In the genomic region with DNA sequence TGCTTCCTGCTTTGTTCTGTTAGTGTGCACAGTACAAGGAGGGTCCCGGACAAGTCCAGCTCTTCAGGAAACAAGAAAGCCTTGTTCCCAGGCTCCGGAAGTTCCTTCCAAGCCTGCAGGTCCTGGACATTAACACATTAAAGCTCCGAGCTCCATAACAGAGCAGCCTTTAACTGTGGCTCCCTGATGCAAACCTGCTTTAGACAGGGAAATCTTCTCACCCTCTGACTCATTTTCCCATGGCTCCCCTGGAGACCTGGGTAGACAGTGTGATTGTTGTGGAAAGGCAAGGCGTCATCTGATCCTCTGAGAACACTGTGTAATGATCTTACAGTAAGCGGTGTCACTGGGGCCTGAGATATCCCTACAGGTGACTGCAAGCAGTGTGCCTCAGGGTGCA, we compare ENCODE assay signal across 28 mouse cellular contexts. TPM values are rescaled to one million over a fixed set of nuclear protein-coding genes. Genes with fewer than 3 reads are reported as not detected.
A peak's percentile ranks its signal among the peaks of the same experiment; 100 is the strongest.
DNase-seq lines count a peak whose midpoint lies in the region; ATAC-seq and TF ChIP-seq lines count a peak whose summit lies in the region.
"Had no signal": no experiment of that assay in that cellular context is flagged by ENCODE, and none has a peak within 500 bp of the region (broad histone marks: within the 10 kb centered on the region; RNA-seq: fewer than 3 reads in every experiment).

No protein-coding gene starts in this region.

- H3K4me2 ChIP-seq in hindbrain, postnatal 0 days (ENCODE audit: low read depth, low read length), result no peak overlapping the region
- no peak overlapping the region for H3K4me2 ChIP-seq in hindbrain, embryonic 13.5 days
- H3K4me2 ChIP-seq in CH12.LX (ENCODE audit: insufficient read depth, low read depth, poor library complexity, severe bottlenecking), result no peak overlapping the region
- H3K4me2 ChIP-seq: embryonic facial prominence, embryonic 12.5 days; forebrain, embryonic 12.5 days; liver, embryonic 15.5 days; lung, embryonic 15.5 days; midbrain, embryonic 11.5 days; neural tube, embryonic 15.5 days had no signal

- no peak for TF ChIP-seq POLR2A in CH12.LX (IDR thresholded peaks at IDR 0.05; ENCODE audit: low read depth, low read length)

- no peaks in the 10 kb centered on the region for H3K36me3 ChIP-seq in hindbrain, postnatal 0 days (ENCODE audit: insufficient read depth, low read length)
- no peaks in the 10 kb centered on the region for H3K36me3 ChIP-seq in hindbrain, embryonic 13.5 days
- H3K36me3 ChIP-seq in CH12.LX (replicated peaks in 1 of 2; ENCODE audit: control insufficient read depth in 1 of 2, insufficient read depth in 1 of 2, low read length in 1 of 2), result no peaks in the 10 kb centered on the region
- H3K36me3 ChIP-seq: embryonic facial prominence, embryonic 12.5 days; forebrain, embryonic 12.5 days; limb, embryonic 10.5 days; liver, embryonic 15.5 days; lung, embryonic 15.5 days; neural tube, embryonic 15.5 days had no signal

- WGBS in hindbrain, postnatal 0 days, result 68% methylated on average over 5 of the region's 5 CpGs
- 66% methylated on average over 5 of the region's 5 CpGs for WGBS in hindbrain, embryonic 13.5 days

- H3K27me3 ChIP-seq in hindbrain, postnatal 0 days (ENCODE audit: insufficient read depth, low read length), result no peaks in the 10 kb centered on the region
- H3K27me3 ChIP-seq in hindbrain, embryonic 13.5 days, result no peaks in the 10 kb centered on the region
- H3K27me3 ChIP-seq in CH12.LX (replicated peaks), result no peaks in the 10 kb centered on the region
- H3K27me3 ChIP-seq: embryonic facial prominence, embryonic 12.5 days; liver, embryonic 15.5 days; lung, embryonic 15.5 days; neural tube, embryonic 15.5 days had no signal

- H3K9ac ChIP-seq in hindbrain, postnatal 0 days (replicated peaks; ENCODE audit: low read length), result no peak overlapping the region
- no peak overlapping the region for H3K9ac ChIP-seq in hindbrain, embryonic 13.5 days
- H3K9ac ChIP-seq in CH12.LX (ENCODE audit: insufficient read depth, low read depth), result no peak overlapping the region
- H3K9ac ChIP-seq: embryonic facial prominence, embryonic 12.5 days; forebrain, embryonic 12.5 days; liver, embryonic 15.5 days; lung, embryonic 15.5 days; neural tube, embryonic 15.5 days had no signal

- no peaks in the 10 kb centered on the region for H3K79me2 ChIP-seq in CH12.LX (replicated peaks; ENCODE audit: control insufficient read depth, extremely low read depth, insufficient read depth, poor library complexity, severe bottlenecking)

- TF ChIP-seq RAD21 in CH12.LX (IDR thresholded peaks at IDR 0.05; ENCODE audit: low read depth, low read length), result no peak

- no peak overlapping the region for H3K4me3 ChIP-seq in hindbrain, postnatal 0 days (ENCODE audit: low read length)
- no peak overlapping the region for H3K4me3 ChIP-seq in hindbrain, embryonic 13.5 days
- H3K4me3 ChIP-seq in CH12.LX (replicated peaks in 1 of 3; ENCODE audit: low read depth in 2 of 3, low read length in 2 of 3, poor library complexity in 1 of 3), result no peak overlapping the region
- H3K4me3 ChIP-seq: embryonic facial prominence, embryonic 12.5 days; erythroblast, embryonic 14.5 days; forebrain, embryonic 12.5 days; heart, adult 2 months; limb, embryonic 10.5 days; liver, embryonic 15.5 days; lung, embryonic 15.5 days; neural tube, embryonic 15.5 days had no signal

- TF ChIP-seq EP300 in CH12.LX (IDR thresholded peaks at IDR 0.05; ENCODE audit: low read length), result no peak

- no peak for TF ChIP-seq CTCF in hindbrain, postnatal 0 days (IDR thresholded peaks at IDR 0.05; ENCODE audit: low read depth)
- no peak for TF ChIP-seq CTCF in CH12.LX (conservative IDR thresholded peaks at IDR 0.05 in 1 of 2, IDR thresholded peaks at IDR 0.05 in 1 of 2; ENCODE audit: low read depth in 2 of 2, low read length in 2 of 2)

- no peaks in the 10 kb centered on the region for H3K4me1 ChIP-seq in hindbrain, postnatal 0 days (ENCODE audit: insufficient read depth, low read length)
- H3K4me1 ChIP-seq in hindbrain, embryonic 13.5 days (replicated peaks), result no peaks in the 10 kb centered on the region
- peaks cover 7 to 11% of the 10 kb centered on the region in 2 experiments; a peak in 3 of 4 replicates for H3K4me1 ChIP-seq in CH12.LX (ENCODE audit: control insufficient read depth in 1 of 2, insufficient read depth in 2 of 2)
- H3K4me1 ChIP-seq: forebrain, embryonic 12.5 days; liver, embryonic 15.5 days; lung, embryonic 15.5 days; neural tube, embryonic 15.5 days had no signal

- H3K9me3 ChIP-seq in hindbrain, postnatal 0 days (ENCODE audit: low read length), result no peaks in the 10 kb centered on the region
- H3K9me3 ChIP-seq in hindbrain, embryonic 13.5 days, result no peaks in the 10 kb centered on the region
- H3K9me3 ChIP-seq in CH12.LX (replicated peaks; ENCODE audit: low read length), result no peaks in the 10 kb centered on the region
- H3K9me3 ChIP-seq: embryonic facial prominence, embryonic 12.5 days; forebrain, embryonic 12.5 days; limb, embryonic 10.5 days; liver, embryonic 15.5 days; lung, embryonic 15.5 days; neural tube, embryonic 15.5 days had no signal

- no peak overlapping the region for H3K27ac ChIP-seq in hindbrain, postnatal 0 days
- H3K27ac ChIP-seq in hindbrain, embryonic 13.5 days, result no peak overlapping the region
- H3K27ac ChIP-seq in CH12.LX (ENCODE audit: insufficient read depth, low read depth), result no peak overlapping the region
- H3K27ac ChIP-seq: embryonic facial prominence, embryonic 12.5 days; forebrain, embryonic 12.5 days; heart, adult 2 months; limb, embryonic 10.5 days; liver, embryonic 15.5 days; lung, embryonic 15.5 days; neural tube, embryonic 15.5 days had no signal

- ATAC-seq in hindbrain, postnatal 0 days, result no peak
- ATAC-seq in hindbrain, embryonic 13.5 days (ENCODE audit: low FRiP score), result no peak
- ATAC-seq: activated CD4-positive, CD25-positive, alpha-beta regulatory T cell, adult 4 months; hindbrain, embryonic 16.5 days; intestine, postnatal 0 days had no signal

- intact Hi-C loops in left cerebral cortex, postnatal 25 days (cut with DNase I), result no loop called here

- dilution Hi-C loops in CH12.LX (cut with MboI; ENCODE audit: extremely low pct_ligation_motif_present, extremely low pct_unique_long_range_greater_than_20kb, low sequenced_read_pairs), result no loop called here

- in situ Hi-C loops in CH12.LX (cut with MboI; ENCODE audit: low pct_ligation_motif_present, low pct_unique_long_range_greater_than_20kb, low sequenced_read_pairs), result no loop called here

- peak; percentile 2 for DNase-seq in hindbrain, postnatal 0 days (ENCODE audit: low spot score)
- peak; percentile 44 for DNase-seq in 3T3-L1 (ENCODE audit: low read depth, low spot score)
- DNase-seq in CH12.LX (ENCODE audit: extremely low read depth), result no peak
- peak; percentile 22 for DNase-seq in induced T-regulatory cell, adult 2 months (ENCODE audit: low read depth)
- no peak for DNase-seq in left cerebral cortex, postnatal 25 days (ENCODE audit: low spot score in 2 of 2)
- DNase-seq in urinary bladder, postnatal 10 days (ENCODE audit: low spot score), result no peak
- DNase-seq: adrenal gland, adult 8-10 months; cerebellum, adult 11-12 months; cerebellum, postnatal 10 days; gastrocnemius, postnatal 10 days; heart, adult 2 months; kidney, postnatal 10 days; liver; right cerebral cortex, adult 18-20 months had no signal

TF ChIP-seq in CH12.LX, 34 proteins besides CTCF, POLR2A, EP300 and RAD21:
- TF ChIP-seq ZMIZ1 (IDR thresholded peaks at IDR 0.05; ENCODE audit: low read depth, low read length) (no peak), ETS1 (conservative IDR thresholded peaks at IDR 0.05; ENCODE audit: low read depth, low read length) (peak; percentile 49; the same call in 1 of the 2 replicates), MEF2A (IDR thresholded peaks at IDR 0.05; ENCODE audit: borderline replicate concordance, low read depth, low read length) (no peak; the same call in 1 of the 2 replicates), UBTF (IDR thresholded peaks at IDR 0.05; ENCODE audit: low read depth, low read length) (no peak)

RNA-seq across cellular contexts. Expression of a gene that starts 7.0 kb away (rescaled TPM):
- 0.05 and 0.11 TPM in 2 replicates for total RNA-seq in hindbrain, postnatal 0 days (2014; rRNA removed)
- polyA plus RNA-seq in hindbrain, postnatal 0 days (2015; fragmentation: Nextera tagmentation; extraction: Ambion mirVana), result 0.30 and 0.34 TPM in 2 replicates
- polyA plus RNA-seq in hindbrain, embryonic 13.5 days (2015; fragmentation: Nextera tagmentation; extraction: Ambion mirVana), result 0.08 and 0.12 TPM in 2 replicates
- total RNA-seq in CH12.LX (2012; rRNA removed) (0.46 and 1.1 TPM in 2 replicates), CH12.LX (2014; rRNA removed) (0.19 and 0.51 TPM in 2 replicates)
- 0.11 and 0.37 TPM in 2 replicates for polyA plus RNA-seq in CH12.LX (2012; ENCODE audit: insufficient read length, low read depth)
- under 1 TPM in 1 of 2 experiments, not detected in 1; 0.16 TPM for total RNA-seq in left cerebral cortex, postnatal 25 days (2021)
- total RNA-seq: hematopoietic stem cell, adult 5-6 weeks; midbrain, postnatal 0 days had no signal

Comparison
In these comparisons a context has a peak if more than half of its experiments do, and no peak if none do; other contexts are left out.
1. DNase-seq: peak in hindbrain, postnatal 0 days (single experiment), 3T3-L1 (single experiment) and induced T-regulatory cell, adult 2 months (single experiment); none in CH12.LX (single experiment), left cerebral cortex, postnatal 25 days (0 of 2) and urinary bladder, postnatal 10 days (single experiment).